Comparison of ENCODE assay signal across 24 mouse cellular contexts in the genomic region with DNA sequence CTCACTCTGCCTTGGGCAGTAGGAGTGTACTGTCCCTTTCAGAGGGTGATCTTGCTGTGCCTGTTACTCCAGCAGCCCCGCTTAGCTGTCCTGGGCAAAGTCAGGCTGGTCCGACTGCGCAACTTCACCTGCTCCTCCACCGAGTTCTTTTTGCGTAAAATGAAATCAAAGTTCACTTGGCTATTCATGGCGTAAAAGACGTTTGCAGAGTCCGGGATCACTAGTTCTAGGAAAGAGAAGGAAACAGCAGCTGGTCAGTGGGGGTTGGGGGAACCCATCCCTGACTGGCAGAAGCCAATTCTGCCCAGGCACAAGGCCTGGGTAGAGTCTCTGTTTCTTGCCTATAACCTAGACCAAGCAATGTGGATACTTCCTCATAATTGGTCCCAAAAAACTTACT.
DNase-seq lines count a peak whose midpoint lies in the region; ATAC-seq lines count a peak whose summit lies in the region.
"Had no signal": no experiment of that assay in that cellular context is flagged by ENCODE, and none has a peak within 500 bp of the region (broad histone marks: within the 10 kb centered on the region; RNA-seq: fewer than 3 reads in every experiment).

No protein-coding gene starts in this region.

- no peak overlapping the region for H3K9ac ChIP-seq in kidney, embryonic 14.5 days (ENCODE audit: low read depth, low read length)
- H3K9ac ChIP-seq in kidney, embryonic 15.5 days, result no peak overlapping the region
- H3K9ac ChIP-seq: embryonic facial prominence, embryonic 13.5 days; embryonic facial prominence, embryonic 15.5 days; forebrain, embryonic 12.5 days had no signal

- no peaks in the 10 kb centered on the region for H3K9me3 ChIP-seq in kidney, embryonic 14.5 days (ENCODE audit: control insufficient read depth, low read length)
- H3K9me3 ChIP-seq in kidney, embryonic 15.5 days (replicated peaks), result no peaks in the 10 kb centered on the region
- H3K9me3 ChIP-seq: embryonic facial prominence, embryonic 13.5 days; embryonic facial prominence, embryonic 15.5 days; forebrain, embryonic 10.5 days; forebrain, embryonic 12.5 days had no signal

- peaks cover 58% of the 10 kb centered on the region for H3K36me3 ChIP-seq in kidney, embryonic 14.5 days (ENCODE audit: control insufficient read depth, insufficient read depth, low read length)
- peaks cover 63% of the 10 kb centered on the region for H3K36me3 ChIP-seq in kidney, embryonic 15.5 days

- no peaks in the 10 kb centered on the region for H3K27me3 ChIP-seq in kidney, embryonic 14.5 days (ENCODE audit: control insufficient read depth, insufficient read depth, low read length)
- H3K27me3 ChIP-seq in kidney, embryonic 15.5 days, result no peaks in the 10 kb centered on the region
- H3K27me3 ChIP-seq: embryonic facial prominence, embryonic 13.5 days; embryonic facial prominence, embryonic 15.5 days; forebrain, embryonic 12.5 days had no signal

- WGBS in kidney, embryonic 14.5 days, result 97% methylated on average over 8 of the region's 8 CpGs
- 92% methylated on average over 8 of the region's 8 CpGs for WGBS in kidney, embryonic 15.5 days

- no peak for ATAC-seq in kidney, embryonic 14.5 days (ENCODE audit: low FRiP score, low TSS enrichment)
- ATAC-seq in kidney, embryonic 15.5 days (replicated peaks; ENCODE audit: low FRiP score), result no peak
- ATAC-seq: forebrain, embryonic 14.5 days had no signal

- no peaks in the 10 kb centered on the region for H3K4me1 ChIP-seq in kidney, embryonic 14.5 days (ENCODE audit: control insufficient read depth, insufficient read depth, low read length)
- no peaks in the 10 kb centered on the region for H3K4me1 ChIP-seq in kidney, embryonic 15.5 days
- H3K4me1 ChIP-seq: forebrain, embryonic 10.5 days; forebrain, embryonic 12.5 days had no signal

- H3K27ac ChIP-seq in kidney, embryonic 14.5 days (ENCODE audit: low read depth, low read length), result no peak overlapping the region
- H3K27ac ChIP-seq in kidney, embryonic 15.5 days, result no peak overlapping the region
- H3K27ac ChIP-seq: embryonic facial prominence, embryonic 13.5 days; embryonic facial prominence, embryonic 15.5 days; forebrain, embryonic 10.5 days; forebrain, embryonic 12.5 days had no signal

- DNase-seq in kidney, adult 18-20 months, result peak; percentile 48
- peak; percentile 65 to 66 for DNase-seq in kidney, adult 8-10 months
- DNase-seq in kidney, postnatal 14 days, result no peak
- peak; percentile 57 to 72 for DNase-seq in kidney, postnatal 36 days
- peak; percentile 38 for DNase-seq in yolk sac, embryonic 10.5 days (ENCODE audit: low spot score)
- no peak for DNase-seq in urinary bladder, adult 18-20 months (ENCODE audit: low spot score in 2 of 2)
- DNase-seq: adrenal gland, adult 2 months; adrenal gland, postnatal 10 days; adrenal gland, postnatal 25 days; cerebellum, adult 11 months; cerebellum, adult 18-20 months; cerebellum, adult 8-10 months; cerebellum, adult 9-11 months; cerebellum, postnatal 14 days; cerebellum, postnatal 36 days; embryo, embryonic 11 days had no signal

- H3K4me3 ChIP-seq in kidney, embryonic 14.5 days (ENCODE audit: low read length), result no peak overlapping the region
- H3K4me3 ChIP-seq in kidney, embryonic 15.5 days (replicated peaks), result no peak overlapping the region
- H3K4me3 ChIP-seq: embryonic facial prominence, embryonic 13.5 days; embryonic facial prominence, embryonic 15.5 days; erythroblast, embryonic 14.5 days; forebrain, embryonic 10.5 days; forebrain, embryonic 12.5 days had no signal

- no peak overlapping the region for H3K4me2 ChIP-seq in kidney, embryonic 14.5 days (replicated peaks; ENCODE audit: low read depth, low read length)
- H3K4me2 ChIP-seq in kidney, embryonic 15.5 days, result no peak overlapping the region
- H3K4me2 ChIP-seq: embryonic facial prominence, embryonic 13.5 days; embryonic facial prominence, embryonic 15.5 days; forebrain, embryonic 12.5 days had no signal

Comparison
In these comparisons a context has a peak if more than half of its experiments do, and no peak if none do; other contexts are left out.
1. DNase-seq: peak in kidney, adult 18-20 months (single experiment), kidney, adult 8-10 months (2 of 2), kidney, postnatal 36 days (2 of 2) and yolk sac, embryonic 10.5 days (single experiment); none in kidney, postnatal 14 days (single experiment) and urinary bladder, adult 18-20 months (0 of 2).